Mouse (Mus musculus) embryonic facial prominence, embryonic 12.5 days (tissue): Measurements from ENCODE around the gene Gpx4. TPM values are rescaled to one million over a fixed set of nuclear protein-coding genes. Genes with fewer than 3 reads are reported as not detected.

Source experiments
- ATAC-seq: fragments of 200-750 bp; cut with Nextera tagmentation; 2 replicates; pipeline ENCODE4 v1.8.0; 2017; ENCODE audit not compliant: insufficient number of reproducible peaks, insufficient read depth, low FRiP score, low TSS enrichment
- H3K27ac ChIP-seq: fragments of 300-500 bp; sonication (generic); 2 replicates; pipeline ENCODE4 v1.5.1; 2016; ENCODE audit warnings: mild to moderate bottlenecking
- H3K27me3 ChIP-seq: fragments of 300-500 bp; sonication (generic); 2 replicates; pipeline ENCODE4 v1.6.1; 2016; ENCODE audit warnings: mild to moderate bottlenecking, moderate library complexity
- H3K36me3 ChIP-seq: fragments of 300-500 bp; sonication (generic); 2 replicates; pipeline ENCODE4 v1.6.1; 2016; ENCODE audit warnings: mild to moderate bottlenecking
- H3K4me1 ChIP-seq: fragments of 300-500 bp; sonication (generic); 2 replicates; pipeline ENCODE4 v1.6.1; 2016
- H3K4me2 ChIP-seq: fragments of 300-500 bp; sonication (generic); replicated peaks from 2 replicates; pipeline ENCODE4 v1.6.1; 2016; ENCODE audit warnings: mild to moderate bottlenecking, moderate library complexity
- H3K4me3 ChIP-seq: fragments of 300-500 bp; sonication (generic); 2 replicates; pipeline ENCODE4 v1.5.1; 2016; ENCODE audit warnings: mild to moderate bottlenecking
- H3K9ac ChIP-seq: fragments of 300-500 bp; sonication (generic); 2 replicates; pipeline ENCODE4 v1.6.1; 2016; ENCODE audit warnings: mild to moderate bottlenecking, moderate library complexity
- H3K9me3 ChIP-seq: fragments of 300-500 bp; sonication (generic); 2 replicates; pipeline ENCODE4 v1.6.1; 2016; ENCODE audit warnings: mild to moderate bottlenecking, moderate library complexity
- WGBS: fragments of 180-500 bp; shearing (Covaris S2); methylation state at CpG from one replicate; pipeline ENCODE4 v1.1.7; 2016; 5-methylcytosine and 5-hydroxymethylcytosine counted together
- polyA plus RNA-seq: library from polyadenylated mRNA; unstranded; fragments of >200 nt; fragmentation: Nextera tagmentation; extraction: Ambion mirVana; gene quantifications from 2 replicates; pipeline ENCODE4 v1.2.1, GENCODE M21; 2016

Gene Gpx4
- polyA plus RNA-seq, 1 experiment from 2014 or later: 475 TPM

DNA sequence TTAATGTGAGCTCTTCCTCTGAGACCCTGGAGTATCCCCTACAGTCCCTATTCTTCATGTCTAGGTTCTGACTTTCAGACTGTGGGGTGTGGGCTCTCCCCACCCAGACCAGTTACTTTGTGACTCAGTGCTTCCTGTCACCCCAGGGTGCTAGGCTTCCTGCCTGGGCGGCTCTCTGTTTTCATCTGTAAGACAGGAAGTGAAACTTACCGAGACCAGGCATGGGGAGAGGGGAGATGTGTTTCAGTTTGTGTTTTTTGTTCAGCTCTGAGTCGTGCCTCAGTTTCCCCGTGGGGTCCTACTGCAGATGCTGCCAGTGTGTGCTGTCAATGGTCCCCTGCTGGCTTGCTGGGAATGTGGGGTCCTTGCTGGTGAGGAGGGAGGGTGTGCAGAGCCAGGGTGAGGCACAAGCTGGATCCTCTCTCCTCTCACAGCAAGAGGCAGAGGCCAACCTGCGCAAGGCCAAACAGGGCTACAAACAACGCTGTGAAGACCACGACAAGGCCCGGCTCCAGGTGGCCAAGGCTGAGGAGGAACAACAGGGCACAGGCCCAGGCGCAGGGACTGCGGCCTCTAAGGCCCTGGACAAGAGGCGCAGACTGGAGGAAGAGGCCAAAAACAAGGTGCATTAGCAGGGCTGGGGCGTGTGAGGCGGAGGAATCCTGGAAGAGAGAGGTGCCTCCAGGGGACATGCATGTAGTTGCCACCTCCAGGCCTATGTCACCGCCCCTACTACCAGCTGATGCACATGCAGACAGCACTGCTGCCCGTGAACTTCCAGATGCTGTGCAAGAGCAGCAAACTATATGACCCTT lies 22.5 kb upstream of the Gpx4 start:
- ATAC-seq: no peak
- no peaks in the 10 kb centered on the region for H3K36me3 ChIP-seq
- 78% methylated on average over 15 of the region's 15 CpGs for WGBS
- no peak overlapping the region for H3K27ac ChIP-seq
- peaks cover 10% of the 10 kb centered on the region; the same call in 1 of the 2 replicates for H3K4me1 ChIP-seq
- peaks cover 3% of the 10 kb centered on the region; the same call in 1 of the 2 replicates for H3K27me3 ChIP-seq
- no peak overlapping the region for H3K4me3 ChIP-seq
- H3K9ac ChIP-seq: no peak overlapping the region; the same call in 1 of the 2 replicates
- no peak overlapping the region for H3K4me2 ChIP-seq
- no peaks in the 10 kb centered on the region for H3K9me3 ChIP-seq

DNA sequence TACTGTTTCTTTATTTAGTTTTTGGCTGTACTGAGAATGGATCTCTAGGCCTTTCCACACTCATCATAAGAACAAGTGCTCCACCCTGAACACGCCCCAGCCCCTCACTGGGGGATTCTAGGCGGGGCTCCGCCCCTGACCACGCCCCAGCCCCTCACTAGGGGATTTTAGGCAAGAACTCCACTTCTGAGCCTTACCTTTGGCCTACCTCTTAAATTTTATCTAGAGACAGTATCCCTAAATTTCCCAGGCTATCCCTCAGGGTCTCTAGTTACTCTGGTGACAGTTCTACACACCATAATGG lies 22.0 kb upstream of the Gpx4 start:
- Histone ChIP-seq H3K4me3 (no peak overlapping the region), H3K4me1 (peaks cover 8% of the 10 kb centered on the region; the same call in 1 of the 2 replicates), H3K27me3 (peaks cover 3% of the 10 kb centered on the region; the same call in 1 of the 2 replicates), H3K36me3 (no peaks in the 10 kb centered on the region), H3K9me3 (no peaks in the 10 kb centered on the region), H3K9ac (no peak overlapping the region), H3K27ac (no peak overlapping the region), H3K4me2 (no peak overlapping the region)
- no peak for ATAC-seq
- 63% methylated on average over 4 of the region's 4 CpGs for WGBS

DNA sequence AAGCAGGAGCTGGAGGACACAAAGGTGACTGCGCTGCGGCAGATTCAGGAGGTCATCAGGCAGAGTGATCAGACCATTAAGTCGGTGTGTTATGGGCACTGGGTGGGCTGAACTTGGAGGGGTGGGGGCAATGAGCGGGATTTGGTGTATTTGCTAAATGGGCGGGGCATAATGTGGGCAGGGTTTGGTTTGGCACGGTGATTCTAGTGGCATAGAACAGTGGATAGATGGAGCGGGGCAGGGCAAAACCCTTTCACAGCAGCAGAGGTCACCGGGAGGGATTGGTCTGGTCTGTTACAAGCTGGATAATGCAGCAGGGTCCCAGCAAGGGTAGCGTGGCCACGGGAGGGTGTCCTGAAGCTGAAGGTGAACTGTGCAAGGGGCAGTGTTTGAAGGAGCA lies 21.5 kb upstream of the Gpx4 start:
- H3K27me3 ChIP-seq: no peaks in the 10 kb centered on the region
- H3K27ac ChIP-seq: no peak overlapping the region
- 75% methylated on average over 10 of the region's 10 CpGs for WGBS
- H3K4me2 ChIP-seq: no peak overlapping the region
- H3K36me3 ChIP-seq: no peaks in the 10 kb centered on the region
- no peak overlapping the region for H3K4me3 ChIP-seq
- no peak for ATAC-seq
- H3K9ac ChIP-seq: no peak overlapping the region
- peaks cover 3% of the 10 kb centered on the region; the same call in 1 of the 2 replicates for H3K4me1 ChIP-seq
- no peaks in the 10 kb centered on the region for H3K9me3 ChIP-seq

DNA sequence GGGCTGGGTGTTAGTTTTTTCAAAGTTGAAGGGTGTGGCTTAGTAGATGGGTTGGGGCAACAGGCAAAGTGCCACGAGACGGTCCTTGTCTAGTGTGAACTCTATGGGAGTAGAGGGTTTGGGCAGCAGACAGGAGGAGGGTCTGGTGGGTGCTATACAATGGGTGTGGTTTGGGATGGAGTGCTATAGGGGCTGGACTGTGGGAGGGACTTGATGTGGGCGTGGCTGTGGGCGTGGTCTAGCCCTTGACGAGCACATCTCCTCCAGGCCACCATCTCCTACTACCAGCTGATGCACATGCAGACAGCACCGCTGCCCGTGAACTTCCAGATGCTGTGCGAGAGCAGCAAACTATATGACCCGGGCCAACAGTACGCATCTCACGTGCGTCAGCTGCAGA lies 21.1 kb upstream of the Gpx4 start:
- 62% methylated on average over 12 of the region's 12 CpGs for WGBS
- H3K9ac ChIP-seq: no peak overlapping the region; the same call in 1 of the 2 replicates
- H3K4me1 ChIP-seq: no peaks in the 10 kb centered on the region

DNA sequence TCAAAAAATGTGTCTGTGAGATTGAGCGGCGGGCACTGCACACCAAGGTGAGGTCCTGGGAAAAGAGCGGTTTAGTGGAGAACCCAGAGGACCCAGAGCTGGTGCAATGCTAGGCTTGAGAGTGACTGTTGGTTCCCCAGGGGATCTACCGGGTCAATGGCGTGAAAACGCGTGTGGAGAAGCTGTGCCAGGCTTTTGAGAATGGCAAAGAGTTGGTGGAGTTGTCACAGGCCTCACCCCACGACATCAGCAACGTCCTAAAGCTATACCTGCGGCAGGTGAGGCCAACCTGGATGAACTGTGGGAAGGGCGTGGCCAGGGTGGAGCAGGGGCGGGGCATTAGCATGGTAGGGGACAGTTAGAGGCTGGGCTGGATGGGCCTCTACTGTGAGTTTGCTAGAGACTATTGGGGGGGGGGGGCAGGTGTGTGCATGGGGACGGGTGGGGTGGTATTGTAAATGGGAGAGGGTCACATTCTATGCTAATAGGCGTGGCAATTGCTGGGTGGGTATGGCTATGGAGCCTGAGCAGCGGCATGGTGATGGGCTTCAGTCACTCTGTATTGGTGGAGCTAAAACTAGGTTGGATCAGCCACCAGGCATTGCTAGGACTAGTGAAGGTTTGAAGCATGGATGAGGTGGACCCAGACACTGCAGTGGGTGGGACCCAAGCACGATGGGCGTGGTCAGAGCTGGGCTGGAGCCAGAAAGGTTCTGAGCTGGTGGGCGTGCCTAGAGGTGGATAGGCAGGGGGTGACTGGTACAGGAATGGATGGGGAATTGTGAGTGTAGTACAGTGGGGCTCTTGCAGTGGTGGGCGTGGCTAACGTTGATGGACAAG lies 19.1 kb upstream of the Gpx4 start:
- no peak overlapping the region for H3K27ac ChIP-seq
- no peak overlapping the region for H3K9ac ChIP-seq
- no peak overlapping the region for H3K4me2 ChIP-seq
- H3K36me3 ChIP-seq: no peaks in the 10 kb centered on the region
- no peaks in the 10 kb centered on the region for H3K4me1 ChIP-seq
- ATAC-seq: peak; percentile 32; the same call in 1 of the 2 replicates
- H3K27me3 ChIP-seq: no peaks in the 10 kb centered on the region
- no peaks in the 10 kb centered on the region for H3K9me3 ChIP-seq
- H3K4me3 ChIP-seq: no peak overlapping the region
- 70% methylated on average over 20 of the region's 20 CpGs for WGBS

More for the DNA sequence above, 21.1 kb upstream of the Gpx4 start:
- no peaks in the 10 kb centered on the region for H3K27me3 ChIP-seq
- H3K9me3 ChIP-seq: no peaks in the 10 kb centered on the region
- no peaks in the 10 kb centered on the region for H3K36me3 ChIP-seq
- no peak overlapping the region for H3K4me2 ChIP-seq
- no peak overlapping the region for H3K4me3 ChIP-seq
- ATAC-seq: no peak
- no peak overlapping the region for H3K27ac ChIP-seq

DNA sequence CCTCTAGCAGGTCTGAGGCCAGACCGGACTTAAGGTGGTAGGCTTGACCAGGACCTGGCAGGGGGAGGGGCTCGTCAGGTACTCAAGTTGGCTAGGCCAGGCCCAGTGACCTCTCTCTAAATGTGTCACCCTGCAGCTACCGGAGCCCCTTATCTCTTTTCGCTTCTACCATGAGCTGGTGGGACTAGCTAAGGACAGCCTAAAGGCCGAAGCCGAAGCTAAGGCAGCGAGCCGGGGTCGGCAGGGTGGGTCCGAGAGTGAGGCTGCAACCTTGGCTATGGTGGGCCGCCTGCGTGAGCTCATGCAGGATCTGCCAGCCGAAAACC lies 18.5 kb upstream of the Gpx4 start:
- Histone ChIP-seq H3K9ac (no peak overlapping the region), H3K36me3 (no peaks in the 10 kb centered on the region), H3K27ac (no peak overlapping the region), H3K4me1 (no peaks in the 10 kb centered on the region), H3K4me3 (no peak overlapping the region), H3K4me2 (no peak overlapping the region), H3K27me3 (no peaks in the 10 kb centered on the region), H3K9me3 (no peaks in the 10 kb centered on the region)
- ATAC-seq: no peak
- 93% methylated on average over 13 of the region's 13 CpGs for WGBS

DNA sequence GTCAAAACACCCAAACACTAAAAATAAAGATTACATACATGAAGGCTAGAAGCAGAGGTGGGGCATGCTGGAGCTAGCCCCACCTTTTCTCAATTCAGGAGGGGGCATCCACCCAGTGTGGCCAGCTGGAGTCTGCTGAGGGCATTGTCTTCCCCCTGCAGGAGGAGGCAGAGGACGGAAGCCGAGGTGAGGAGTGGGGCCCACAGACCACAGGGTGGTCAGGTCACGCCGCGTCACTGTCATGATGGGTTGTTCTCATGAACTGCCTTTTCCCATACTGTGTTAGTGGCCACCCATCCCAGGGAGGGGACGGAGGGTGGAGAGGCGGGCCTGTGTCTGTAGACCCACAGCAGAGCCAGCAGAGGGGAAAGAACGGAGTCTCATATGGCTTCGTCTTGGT lies 16.8 kb upstream of the Gpx4 start:
- no peak overlapping the region for H3K4me2 ChIP-seq
- H3K27me3 ChIP-seq: no peaks in the 10 kb centered on the region
- no peaks in the 10 kb centered on the region for H3K4me1 ChIP-seq
- H3K9ac ChIP-seq: no peak overlapping the region
- no peaks in the 10 kb centered on the region for H3K9me3 ChIP-seq
- ATAC-seq: no peak
- 88% methylated on average over 9 of the region's 9 CpGs for WGBS
- H3K36me3 ChIP-seq: peaks cover 10% of the 10 kb centered on the region
- H3K4me3 ChIP-seq: no peak overlapping the region
- H3K27ac ChIP-seq: no peak overlapping the region

DNA sequence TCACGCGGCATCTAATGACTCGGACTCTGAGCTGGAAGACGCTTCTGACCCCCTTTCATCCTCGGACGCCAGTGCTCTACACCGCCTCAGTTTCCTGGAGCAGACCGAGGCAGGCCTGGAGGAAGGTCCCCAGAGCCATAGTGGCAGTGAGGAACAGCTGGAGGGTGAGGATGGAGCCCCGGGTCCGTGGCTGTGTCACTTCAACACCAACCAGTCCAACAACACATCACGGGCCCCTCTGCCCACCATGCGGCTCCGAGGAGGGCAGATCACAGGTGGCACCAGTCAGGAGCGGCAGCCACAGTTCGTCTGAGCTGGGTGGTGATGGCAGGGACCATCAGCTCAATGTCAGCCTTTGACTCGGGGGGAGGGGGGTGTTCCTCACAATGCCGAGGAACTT lies 16.2 kb upstream of the Gpx4 start:
- Histone ChIP-seq H3K36me3 (peaks cover 15% of the 10 kb centered on the region), H3K9ac (no peak overlapping the region), H3K27ac (no peak overlapping the region), H3K27me3 (no peaks in the 10 kb centered on the region), H3K4me2 (no peak overlapping the region), H3K9me3 (no peaks in the 10 kb centered on the region), H3K4me3 (no peak overlapping the region), H3K4me1 (no peaks in the 10 kb centered on the region)
- WGBS: 85% methylated on average over 17 of the region's 17 CpGs
- no peak for ATAC-seq

DNA sequence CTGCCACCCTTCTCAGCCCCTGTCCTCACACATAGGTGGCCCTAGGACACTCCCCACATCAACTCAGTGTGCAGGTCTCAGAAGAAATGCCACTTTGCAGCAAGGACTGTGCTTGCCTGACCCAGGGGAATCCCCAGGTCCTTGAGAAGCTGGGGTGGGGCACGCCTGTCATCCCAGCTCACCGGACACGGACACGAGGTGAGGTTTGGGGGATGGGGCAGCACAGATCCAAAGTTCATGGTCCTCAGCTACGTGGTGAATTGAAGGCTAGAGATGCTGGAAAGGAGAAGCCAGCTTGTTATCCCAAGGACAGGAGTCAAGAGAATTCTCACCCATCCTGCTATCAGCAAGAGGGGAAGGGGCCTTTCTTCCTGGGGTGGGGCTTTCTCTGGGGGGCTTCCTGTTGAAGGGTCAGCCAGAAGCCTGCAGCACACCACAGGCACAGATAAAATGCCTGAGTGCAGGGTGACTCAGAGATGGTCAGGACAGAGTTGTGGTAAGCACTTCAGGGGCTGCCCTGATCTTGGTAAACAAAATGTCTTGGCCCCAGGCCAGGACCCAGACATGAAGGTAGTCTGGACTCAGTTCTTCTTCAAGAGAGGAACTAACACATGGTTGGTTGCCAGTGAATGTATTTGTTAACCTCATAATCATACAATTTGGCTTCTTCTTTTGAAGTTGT lies 14.0 kb upstream of the Gpx4 start:
- peak overlapping the region; percentile 14; the same call in 1 of the 2 replicates for H3K27ac ChIP-seq
- H3K36me3 ChIP-seq: peaks cover 37% of the 10 kb centered on the region
- no peaks in the 10 kb centered on the region for H3K27me3 ChIP-seq
- no peaks in the 10 kb centered on the region for H3K9me3 ChIP-seq
- WGBS: 65% methylated on average over 5 of the region's 5 CpGs
- H3K9ac ChIP-seq: no peak overlapping the region
- H3K4me1 ChIP-seq: peaks cover 2% of the 10 kb centered on the region
- no peak overlapping the region for H3K4me3 ChIP-seq
- no peak overlapping the region for H3K4me2 ChIP-seq
- no peak for ATAC-seq

DNA sequence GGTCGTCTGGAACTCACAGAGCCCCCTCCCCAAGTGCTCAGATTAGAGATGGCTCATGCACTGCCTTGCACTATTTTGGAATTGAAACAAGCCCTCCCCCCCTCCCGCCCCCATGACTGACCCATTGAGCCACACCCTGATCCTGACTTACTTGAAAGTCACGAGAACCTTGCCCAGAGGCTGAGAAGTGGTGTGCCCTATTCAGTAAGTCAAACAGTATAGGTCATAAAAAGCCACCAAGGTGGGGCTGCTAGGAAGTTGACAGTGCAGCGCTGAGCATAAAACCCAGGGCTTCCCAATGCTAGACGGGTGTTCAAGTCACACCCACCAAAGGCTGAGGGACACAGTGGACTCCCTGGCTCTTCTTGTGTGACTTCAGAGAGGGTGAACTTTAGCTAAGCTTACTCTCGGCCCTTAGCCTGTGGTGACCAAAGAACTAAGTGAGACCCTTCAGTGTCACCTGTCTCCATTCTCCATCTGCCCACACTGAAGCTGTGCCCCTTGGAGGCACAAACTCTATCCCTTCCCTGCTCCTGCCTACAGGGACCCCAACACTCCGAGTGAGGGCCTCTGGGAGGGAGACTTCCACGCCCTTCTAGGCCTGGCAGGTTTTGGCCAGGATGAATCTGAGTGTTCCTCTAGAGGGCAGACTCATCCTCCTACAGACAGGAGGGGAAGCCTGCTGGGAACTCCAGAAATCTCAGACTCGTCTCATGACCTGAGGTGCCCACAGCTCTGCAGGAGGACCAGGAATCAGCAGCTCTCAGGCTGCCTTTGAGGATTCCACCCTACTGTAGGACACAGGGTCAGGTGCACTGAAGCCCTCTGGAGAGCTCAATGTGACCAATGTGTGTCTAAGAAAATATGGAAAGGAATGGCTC lies 13.2 kb upstream of the Gpx4 start:
- H3K27ac ChIP-seq: no peak overlapping the region
- no peak overlapping the region for H3K9ac ChIP-seq
- H3K4me1 ChIP-seq: peaks cover 10% of the 10 kb centered on the region
- H3K4me3 ChIP-seq: no peak overlapping the region
- H3K9me3 ChIP-seq: no peaks in the 10 kb centered on the region
- WGBS: 43% methylated on average over 9 of the region's 9 CpGs
- peaks cover 42% of the 10 kb centered on the region for H3K36me3 ChIP-seq
- no peak overlapping the region for H3K4me2 ChIP-seq
- no peak for ATAC-seq
- no peaks in the 10 kb centered on the region for H3K27me3 ChIP-seq

DNA sequence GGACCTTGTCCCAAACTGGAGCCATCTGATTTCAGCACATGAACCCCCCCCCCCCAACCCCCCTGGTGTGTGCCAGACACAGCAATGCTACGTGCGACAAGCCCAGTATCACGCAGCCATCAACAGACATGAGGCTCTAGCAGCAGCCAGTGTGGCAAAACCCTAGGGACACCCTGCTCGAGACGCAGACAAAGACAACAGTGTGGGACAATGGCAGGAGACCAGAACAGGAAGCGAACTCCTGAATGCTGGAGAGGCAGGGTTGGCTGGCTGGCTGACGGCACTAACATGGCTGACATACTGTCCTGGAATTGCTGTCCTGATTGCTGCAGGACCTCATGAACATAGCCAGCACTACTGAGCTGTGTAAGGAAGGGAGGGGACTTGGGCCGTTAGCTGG lies 11.8 kb upstream of the Gpx4 start:
- H3K4me3 ChIP-seq: no peak overlapping the region
- H3K27me3 ChIP-seq: no peaks in the 10 kb centered on the region
- WGBS: 81% methylated on average over 8 of the region's 8 CpGs
- peaks cover 42% of the 10 kb centered on the region for H3K36me3 ChIP-seq
- peaks cover 10% of the 10 kb centered on the region for H3K4me1 ChIP-seq
- no peak for ATAC-seq
- no peaks in the 10 kb centered on the region for H3K9me3 ChIP-seq
- no peak overlapping the region for H3K9ac ChIP-seq
- H3K27ac ChIP-seq: peak overlapping the region; percentile 36; the same call in 1 of the 2 replicates
- H3K4me2 ChIP-seq: no peak overlapping the region
